Mouse (Mus musculus): ENCODE data around the gene Plekhg6. TPM values are rescaled to one million over a fixed set of nuclear protein-coding genes. Genes with fewer than 3 reads are reported as not detected.

The Plekhg6 gene
- polyA plus RNA-seq, 1 experiment from 2014 or later = 0.05 TPM

DNA sequence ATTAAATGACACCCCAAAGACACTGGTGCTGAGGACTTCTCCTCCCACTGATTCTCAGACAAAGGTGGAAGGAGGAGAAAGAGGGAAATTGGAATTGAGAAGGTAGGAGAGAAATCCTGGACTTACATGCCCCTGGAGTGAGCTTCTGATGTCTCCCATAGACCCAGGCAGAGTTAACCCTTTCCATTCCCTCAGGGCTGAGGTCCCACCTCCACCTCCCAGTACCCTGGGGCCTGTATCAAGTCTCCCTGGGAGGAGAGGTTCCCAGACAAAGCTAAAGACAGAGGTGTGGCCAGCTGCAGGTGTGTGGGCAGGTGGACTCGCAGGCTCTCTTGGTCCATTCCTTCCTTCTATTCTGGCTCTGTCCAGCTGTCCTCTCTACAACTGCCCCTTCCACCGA lies 1.4 kb upstream of the Plekhg6 start:
- no peak overlapping the region for H3K4me3 ChIP-seq (ENCODE audit: control insufficient read depth in 1 of 2, insufficient read depth in 1 of 2, low read depth in 1 of 2, low read length in 2 of 2)
- H3K27me3 ChIP-seq (ENCODE audit: control insufficient read depth, insufficient read depth, low read length) = peaks cover 62% of the 10 kb centered on the region
- H3K4me1 ChIP-seq (ENCODE audit: control insufficient read depth in 2 of 2, insufficient read depth in 2 of 2, low read length in 2 of 2) = peaks cover 18% of the 10 kb centered on the region in 2 experiments
- H3K36me3 ChIP-seq (ENCODE audit: control insufficient read depth, insufficient read depth, low read length) = no peaks in the 10 kb centered on the region
- 35% methylated on average over 2 of the region's 2 CpGs for WGBS
- ATAC-seq (ENCODE audit: insufficient number of reproducible peaks, insufficient read depth, low FRiP score, low read depth) = no peak
- no peak overlapping the region for H3K27ac ChIP-seq (replicated peaks in 1 of 2; ENCODE audit: control insufficient read depth in 1 of 2, insufficient read depth in 1 of 2, low read depth in 2 of 2, low read length in 2 of 2)
- H3K9me3 ChIP-seq (ENCODE audit: control insufficient read depth, low read length) = no peaks in the 10 kb centered on the region
- no peak overlapping the region for H3K4me2 ChIP-seq (ENCODE audit: low read length)
- H3K9ac ChIP-seq (ENCODE audit: low read length) = no peak overlapping the region

- Histone ChIP-seq H3K4me3 (ENCODE audit: control insufficient read depth in 1 of 2, insufficient read depth in 1 of 2, low read depth in 1 of 2, low read length in 2 of 2) (peak overlapping the region in 1 of 2 experiments; percentile 36; a peak in 2 of 4 replicates), H3K9ac (ENCODE audit: low read length) (no peak overlapping the region), H3K9me3 (ENCODE audit: control insufficient read depth, low read length) (no peaks in the 10 kb centered on the region), H3K27me3 (ENCODE audit: control insufficient read depth, insufficient read depth, low read length) (peaks cover 66% of the 10 kb centered on the region), H3K4me1 (ENCODE audit: control insufficient read depth in 2 of 2, insufficient read depth in 2 of 2, low read length in 2 of 2) (peaks cover 18% of the 10 kb centered on the region in 2 experiments), H3K27ac (replicated peaks in 1 of 2; ENCODE audit: control insufficient read depth in 1 of 2, insufficient read depth in 1 of 2, low read depth in 2 of 2, low read length in 2 of 2) (no peak overlapping the region), H3K4me2 (ENCODE audit: low read length) (peak overlapping the region; percentile 65), H3K36me3 (ENCODE audit: control insufficient read depth, insufficient read depth, low read length) (no peaks in the 10 kb centered on the region)
- WGBS = 6% methylated on average over 9 of the region's 9 CpGs
- ATAC-seq (ENCODE audit: insufficient number of reproducible peaks, insufficient read depth, low FRiP score, low read depth) = no peak
These were observed 812 bp downstream of the Plekhg6 start for GRCm38 (mm10) chr6:125379781-125380180.

DNA sequence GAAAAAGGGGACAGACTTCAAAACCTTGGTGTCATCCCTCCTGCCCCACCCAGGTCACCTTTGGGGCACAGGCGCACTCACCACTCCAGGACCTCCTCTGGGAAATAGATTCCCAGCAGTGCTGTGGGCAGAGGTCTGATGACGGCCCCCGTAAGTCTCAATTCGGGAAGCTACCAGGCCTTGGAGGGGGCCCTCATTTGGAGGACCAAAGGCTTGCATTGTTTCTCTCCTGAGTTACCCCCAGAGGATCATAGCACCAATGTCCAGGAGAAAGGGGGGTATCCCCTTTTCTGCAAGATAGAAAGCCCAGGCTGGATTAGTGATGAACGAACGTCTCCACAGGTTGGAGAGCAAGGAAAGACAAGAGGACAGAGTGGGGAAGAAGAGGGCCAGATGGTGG lies 2.0 kb downstream of the Plekhg6 start:
- Histone ChIP-seq H3K9ac (ENCODE audit: low read length) (no peak overlapping the region), H3K9me3 (ENCODE audit: control insufficient read depth, low read length) (no peaks in the 10 kb centered on the region), H3K4me2 (ENCODE audit: low read length) (no peak overlapping the region), H3K27me3 (ENCODE audit: control insufficient read depth, insufficient read depth, low read length) (peaks cover 67% of the 10 kb centered on the region), H3K4me1 (ENCODE audit: control insufficient read depth in 2 of 2, insufficient read depth in 2 of 2, low read length in 2 of 2) (peaks cover 16 to 18% of the 10 kb centered on the region in 2 experiments), H3K27ac (replicated peaks in 1 of 2; ENCODE audit: control insufficient read depth in 1 of 2, insufficient read depth in 1 of 2, low read depth in 2 of 2, low read length in 2 of 2) (no peak overlapping the region), H3K36me3 (ENCODE audit: control insufficient read depth, insufficient read depth, low read length) (no peaks in the 10 kb centered on the region), H3K4me3 (ENCODE audit: control insufficient read depth in 1 of 2, insufficient read depth in 1 of 2, low read depth in 1 of 2, low read length in 2 of 2) (no peak overlapping the region)
- ATAC-seq (ENCODE audit: insufficient number of reproducible peaks, insufficient read depth, low FRiP score, low read depth) = no peak
- WGBS = 13% methylated on average over 6 of the region's 6 CpGs

- Histone ChIP-seq H3K27me3 (ENCODE audit: control insufficient read depth, insufficient read depth, low read length) (peaks cover 70% of the 10 kb centered on the region), H3K36me3 (ENCODE audit: control insufficient read depth, insufficient read depth, low read length) (no peaks in the 10 kb centered on the region), H3K4me2 (ENCODE audit: low read length) (no peak overlapping the region; the same call in 1 of the 2 replicates), H3K4me3 (ENCODE audit: control insufficient read depth in 1 of 2, insufficient read depth in 1 of 2, low read depth in 1 of 2, low read length in 2 of 2) (no peak overlapping the region), H3K27ac (replicated peaks in 1 of 2; ENCODE audit: control insufficient read depth in 1 of 2, insufficient read depth in 1 of 2, low read depth in 2 of 2, low read length in 2 of 2) (no peak overlapping the region), H3K4me1 (ENCODE audit: control insufficient read depth in 2 of 2, insufficient read depth in 2 of 2, low read length in 2 of 2) (peaks cover 16 to 18% of the 10 kb centered on the region in 2 experiments), H3K9me3 (ENCODE audit: control insufficient read depth, low read length) (no peaks in the 10 kb centered on the region), H3K9ac (ENCODE audit: low read length) (no peak overlapping the region)
- ATAC-seq (ENCODE audit: insufficient number of reproducible peaks, insufficient read depth, low FRiP score, low read depth) = 0 out of 2 replicates have a peak, but pooled peaks have one; percentile 11
- 35% methylated on average over 16 of the region's 16 CpGs for WGBS
These were observed 2.8 kb downstream of the Plekhg6 start for GRCm38 (mm10) chr6:125377582-125378451.

DNA sequence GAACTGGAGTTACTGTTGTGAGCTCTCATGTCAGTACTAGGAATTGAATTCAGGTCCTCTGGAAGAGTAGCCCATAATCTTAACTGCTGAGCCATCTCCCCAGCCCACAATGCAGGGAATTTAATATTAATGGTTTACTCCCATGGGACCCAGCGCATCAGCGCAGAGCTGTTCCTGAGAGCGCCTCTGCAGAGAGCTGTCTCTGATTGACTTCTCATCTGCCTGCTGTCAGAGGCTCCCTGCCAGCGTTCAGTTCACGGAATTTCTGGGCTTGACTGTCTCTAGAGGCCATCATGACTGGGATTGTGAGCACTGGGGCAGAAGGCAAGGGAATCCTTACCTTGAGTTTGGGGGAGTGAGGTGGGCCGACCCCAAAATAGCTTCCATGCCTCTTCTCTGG lies 3.6 kb downstream of the Plekhg6 start:
- peaks cover 16 to 18% of the 10 kb centered on the region in 2 experiments for H3K4me1 ChIP-seq (ENCODE audit: control insufficient read depth in 2 of 2, insufficient read depth in 2 of 2, low read length in 2 of 2)
- 48% methylated on average over 6 of the region's 6 CpGs for WGBS
- H3K27ac ChIP-seq (replicated peaks in 1 of 2; ENCODE audit: control insufficient read depth in 1 of 2, insufficient read depth in 1 of 2, low read depth in 2 of 2, low read length in 2 of 2) = no peak overlapping the region
- peaks cover 67% of the 10 kb centered on the region for H3K27me3 ChIP-seq (ENCODE audit: control insufficient read depth, insufficient read depth, low read length)
- ATAC-seq (ENCODE audit: insufficient number of reproducible peaks, insufficient read depth, low FRiP score, low read depth) = no peak
- no peaks in the 10 kb centered on the region for H3K36me3 ChIP-seq (ENCODE audit: control insufficient read depth, insufficient read depth, low read length)
- H3K4me2 ChIP-seq (ENCODE audit: low read length) = no peak overlapping the region
- no peak overlapping the region for H3K4me3 ChIP-seq (ENCODE audit: control insufficient read depth in 1 of 2, insufficient read depth in 1 of 2, low read depth in 1 of 2, low read length in 2 of 2)
- no peaks in the 10 kb centered on the region for H3K9me3 ChIP-seq (ENCODE audit: control insufficient read depth, low read length)
- H3K9ac ChIP-seq (ENCODE audit: low read length) = no peak overlapping the region

DNA sequence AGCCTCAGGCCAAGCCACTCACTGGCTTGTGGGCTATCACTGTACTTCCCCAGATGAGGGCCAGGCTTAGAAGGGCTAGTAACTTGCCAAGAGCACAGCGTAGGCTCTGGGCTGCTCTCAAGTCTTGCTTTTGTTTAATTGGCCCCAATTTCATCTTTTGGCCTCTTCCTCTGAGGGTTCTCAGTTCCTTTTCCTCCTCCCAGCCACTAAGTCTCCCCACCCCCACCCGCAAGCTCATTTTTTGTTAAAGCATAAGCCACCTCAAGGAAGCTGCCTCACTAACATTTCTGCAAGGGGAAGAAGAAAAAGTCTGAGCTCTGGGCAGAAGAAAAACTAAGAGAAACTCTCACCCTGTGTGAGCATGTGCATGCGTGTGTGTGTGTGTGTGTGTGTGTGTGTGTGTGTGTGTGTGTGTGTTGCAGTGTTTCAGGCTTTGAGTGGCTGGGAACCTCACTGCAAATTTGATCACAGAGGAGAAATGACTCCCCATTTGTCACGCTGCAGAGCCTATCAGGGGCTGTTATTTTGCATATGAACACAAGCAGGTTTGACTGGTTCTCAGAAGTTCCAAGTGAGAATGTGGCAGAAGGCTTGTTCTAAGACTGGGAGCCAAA lies 12.7 kb downstream of the Plekhg6 start:
- Histone ChIP-seq H3K27ac (replicated peaks in 1 of 2; ENCODE audit: control insufficient read depth in 1 of 2, insufficient read depth in 1 of 2, low read depth in 2 of 2, low read length in 2 of 2) (no peak overlapping the region), H3K4me3 (ENCODE audit: control insufficient read depth in 1 of 2, insufficient read depth in 1 of 2, low read depth in 1 of 2, low read length in 2 of 2) (no peak overlapping the region)

GRCm38 (mm10) chr6:125366133-125366532 lies 14.5 kb downstream of the Plekhg6 start:
- Histone ChIP-seq H3K4me1 (ENCODE audit: control insufficient read depth in 2 of 2, insufficient read depth in 2 of 2, low read length in 2 of 2) (peaks cover 3 to 11% of the 10 kb centered on the region in 2 experiments; a peak in 3 of 4 replicates), H3K27ac (replicated peaks in 1 of 2; ENCODE audit: control insufficient read depth in 1 of 2, insufficient read depth in 1 of 2, low read depth in 2 of 2, low read length in 2 of 2) (no peak overlapping the region), H3K4me3 (ENCODE audit: control insufficient read depth in 1 of 2, insufficient read depth in 1 of 2, low read depth in 1 of 2, low read length in 2 of 2) (no peak overlapping the region), H3K36me3 (ENCODE audit: control insufficient read depth, insufficient read depth, low read length) (peaks cover 15% of the 10 kb centered on the region), H3K27me3 (ENCODE audit: control insufficient read depth, insufficient read depth, low read length) (peaks cover 26% of the 10 kb centered on the region), H3K9ac (ENCODE audit: low read length) (no peak overlapping the region), H3K4me2 (ENCODE audit: low read length) (no peak overlapping the region), H3K9me3 (ENCODE audit: control insufficient read depth, low read length) (0 out of 2 replicates have a peak, but pooled peaks cover 5% of the 10 kb centered on the region)
- WGBS = 68% methylated on average over 1 of the region's 1 CpGs
- ATAC-seq (ENCODE audit: insufficient number of reproducible peaks, insufficient read depth, low FRiP score, low read depth) = no peak

More for the DNA sequence above, 12.7 kb downstream of the Plekhg6 start:
- Histone ChIP-seq H3K36me3 (ENCODE audit: control insufficient read depth, insufficient read depth, low read length) (no peaks in the 10 kb centered on the region), H3K4me1 (ENCODE audit: control insufficient read depth in 2 of 2, insufficient read depth in 2 of 2, low read length in 2 of 2) (peaks cover 3 to 11% of the 10 kb centered on the region in 2 experiments; a peak in 3 of 4 replicates), H3K4me2 (ENCODE audit: low read length) (no peak overlapping the region), H3K9me3 (ENCODE audit: control insufficient read depth, low read length) (0 out of 2 replicates have a peak, but pooled peaks cover 5% of the 10 kb centered on the region), H3K27me3 (ENCODE audit: control insufficient read depth, insufficient read depth, low read length) (peaks cover 22% of the 10 kb centered on the region), H3K9ac (ENCODE audit: low read length) (no peak overlapping the region)
- 60% methylated on average over 4 of the region's 4 CpGs for WGBS
- no peak for ATAC-seq (ENCODE audit: insufficient number of reproducible peaks, insufficient read depth, low FRiP score, low read depth)
